Mouse (Mus musculus) MEL (cell line): ENCODE data around the gene Hspg2. TPM values are rescaled to one million over a fixed set of nuclear protein-coding genes. Genes with fewer than 3 reads are reported as not detected.

Experiments
- DNase-seq: peaks from one replicate; pipeline ENCODE4 v3.0.0; 2011; ENCODE audit warnings: low read depth, low spot score
- H3K27ac ChIP-seq: 2 replicates; pipeline ENCODE4 v1.5.1; 2012; ENCODE audit warnings: low read depth, mild to moderate bottlenecking, control low read depth, low read length, moderate library complexity; ENCODE audit not compliant: control insufficient read depth
- H3K27me3 ChIP-seq, 2 experiments: fragments of 150-350 bp in 1 of 2; sonication (generic) in 1 of 2; 2 replicates each; pipeline ENCODE4 v1.6.1; 2012; ENCODE audit warnings: low read length in 2 of 2, mild to moderate bottlenecking in 2 of 2, improper control_type of control experiment in 1 of 2, moderate library complexity in 1 of 2; ENCODE audit not compliant: insufficient read depth in 2 of 2, control insufficient read depth in 1 of 2
- H3K36me3 ChIP-seq, 2 experiments: 2 replicates each; pipeline ENCODE4 v1.6.1; 2012 to 2014; ENCODE audit warnings: low read length in 2 of 2, improper control_type of control experiment in 1 of 2, inconsistent platforms in 1 of 2, mild to moderate bottlenecking in 1 of 2; ENCODE audit not compliant: insufficient read depth in 2 of 2, control insufficient read depth in 1 of 2
- H3K4me1 ChIP-seq, 2 experiments: fragments of 150-350 bp in 1 of 2; sonication (generic) in 1 of 2; 2 replicates each; pipeline ENCODE4 v1.6.1; 2012; ENCODE audit warnings: low read length in 2 of 2, improper control_type of control experiment in 1 of 2, mild to moderate bottlenecking in 1 of 2; ENCODE audit not compliant: insufficient read depth in 2 of 2, control insufficient read depth in 1 of 2
- H3K4me3 ChIP-seq, 2 experiments: fragments of 150-350 bp in 1 of 2; sonication (generic) in 1 of 2; 2 replicates each; pipeline ENCODE4 v1.5.1; 2012; ENCODE audit warnings: low read depth in 2 of 2, low read length in 2 of 2, mild to moderate bottlenecking in 2 of 2, moderate library complexity in 2 of 2, control low read depth in 1 of 2, improper control_type of control experiment in 1 of 2; ENCODE audit not compliant: control insufficient read depth in 1 of 2, insufficient read depth in 1 of 2
- H3K79me2 ChIP-seq: 2 replicates; pipeline ENCODE4 v1.6.1; 2012; ENCODE audit warnings: mild to moderate bottlenecking, low read length, moderate library complexity; ENCODE audit not compliant: control insufficient read depth, poor library complexity, insufficient read depth
- H3K9ac ChIP-seq: 2 replicates; pipeline ENCODE4 v1.6.1; 2012; ENCODE audit warnings: low read depth, mild to moderate bottlenecking, control low read depth, low read length, moderate library complexity; ENCODE audit not compliant: control insufficient read depth, poor library complexity, severe bottlenecking
- H3K9me3 ChIP-seq: fragments of 150-350 bp; sonication (generic); replicated peaks from 2 replicates; pipeline ENCODE4 v1.6.1; 2012; ENCODE audit warnings: mild to moderate bottlenecking, low read length, improper control_type of control experiment, moderate library complexity; ENCODE audit not compliant: insufficient read depth
- BHLHE40 ChIP-seq: IDR thresholded peaks from 2 replicates; pipeline ENCODE4 v1.6.1; 2012; ENCODE audit warnings: low read depth, mild to moderate bottlenecking, inconsistent platforms, low read length, improper control_type of control experiment, borderline replicate concordance
- CHD2 ChIP-seq: IDR thresholded peaks from 2 replicates; pipeline ENCODE4 v1.6.1; 2011; ENCODE audit warnings: low read length, improper control_type of control experiment
- ELF1 ChIP-seq: IDR thresholded peaks from 2 replicates; pipeline ENCODE4 v1.6.1; 2014; ENCODE audit warnings: low read depth, mild to moderate bottlenecking, inconsistent platforms, low read length, improper control_type of control experiment, moderate library complexity
- GABPA ChIP-seq: IDR thresholded peaks from 2 replicates; pipeline ENCODE4 v1.6.1; 2012; ENCODE audit warnings: low read depth, mild to moderate bottlenecking, inconsistent platforms, low read length, improper control_type of control experiment, moderate library complexity
- MYB ChIP-seq: IDR thresholded peaks from 2 replicates; pipeline ENCODE4 v1.6.1; 2011; ENCODE audit warnings: mild to moderate bottlenecking, low read depth, low read length, improper control_type of control experiment
- MYC ChIP-seq: IDR thresholded peaks from 2 replicates; pipeline ENCODE4 v1.6.1; 2011; ENCODE audit warnings: low read depth, mild to moderate bottlenecking, low read length, improper control_type of control experiment, moderate library complexity
- POLR2AphosphoS5 ChIP-seq: IDR thresholded peaks from 2 replicates; pipeline ENCODE4 v1.6.1; 2012; ENCODE audit warnings: low read depth, borderline replicate concordance, mild to moderate bottlenecking, inconsistent platforms, low read length, moderate library complexity, mixed read lengths
- RAD21 ChIP-seq: IDR thresholded peaks from 2 replicates; pipeline ENCODE4 v1.6.1; 2011; ENCODE audit warnings: mild to moderate bottlenecking, low read depth, low read length, improper control_type of control experiment
- RCOR1 ChIP-seq: IDR thresholded peaks from 2 replicates; pipeline ENCODE4 v1.6.1; 2012; ENCODE audit warnings: low read depth, mild to moderate bottlenecking, inconsistent platforms, low read length, improper control_type of control experiment
- SIN3A ChIP-seq: IDR thresholded peaks from 2 replicates; pipeline ENCODE4 v1.6.1; 2012; ENCODE audit warnings: low read length, improper control_type of control experiment, inconsistent platforms
- TAL1 ChIP-seq: IDR thresholded peaks from 2 replicates; pipeline ENCODE4 v1.6.1; 2012; ENCODE audit warnings: mild to moderate bottlenecking, inconsistent platforms, low read length, moderate library complexity, mixed read lengths
- TBP ChIP-seq: IDR thresholded peaks from 2 replicates; pipeline ENCODE4 v1.8.0; 2011; ENCODE audit warnings: low read depth, low read length, improper control_type of control experiment
- TCF12 ChIP-seq: IDR thresholded peaks from 2 replicates; pipeline ENCODE4 v1.6.1; 2014; ENCODE audit warnings: low read depth, mild to moderate bottlenecking, inconsistent platforms, low read length, improper control_type of control experiment, moderate library complexity
- UBTF ChIP-seq: IDR thresholded peaks from 2 replicates; pipeline ENCODE4 v1.6.1; 2012; ENCODE audit warnings: low read depth, mild to moderate bottlenecking, inconsistent platforms, low read length, improper control_type of control experiment, moderate library complexity, borderline replicate concordance; ENCODE audit not compliant: insufficient read depth
- USF1 ChIP-seq: IDR thresholded peaks from 2 replicates; pipeline ENCODE4 v1.6.1; 2014; ENCODE audit warnings: low read depth, mild to moderate bottlenecking, inconsistent platforms, low read length, improper control_type of control experiment, moderate library complexity
- USF2 ChIP-seq, 2 experiments: IDR thresholded peaks; 2 replicates each; pipeline ENCODE4 v1.6.1; 2011 to 2012; ENCODE audit warnings: improper control_type of control experiment in 2 of 2, low read length in 2 of 2, borderline replicate concordance in 1 of 2, inconsistent platforms in 1 of 2, low read depth in 1 of 2, mild to moderate bottlenecking in 1 of 2; ENCODE audit not compliant: insufficient read depth in 1 of 2
- ZC3H11A ChIP-seq: IDR thresholded peaks from 2 replicates; pipeline ENCODE4 v1.6.1; 2012; ENCODE audit warnings: low read depth, mild to moderate bottlenecking, inconsistent platforms, low read length, improper control_type of control experiment
- ZNF384 ChIP-seq: IDR thresholded peaks from 2 replicates; pipeline ENCODE4 v1.6.1; 2012; ENCODE audit warnings: low read depth, mild to moderate bottlenecking, inconsistent platforms, low read length, improper control_type of control experiment
- polyA plus RNA-seq, 2 experiments: library from polyadenylated mRNA; stranded (reverse) in 1 of 2; unstranded in 1 of 2; fragments of >175 nt in 1 of 2; fragments of >200 nt in 1 of 2; gene quantifications; 2 replicates each; pipeline versions ENCODE4 v1.2.1 to v1.2.4; 2012; ENCODE audit warnings: low replicate concordance in 2 of 2, low read depth in 1 of 2; ENCODE audit not compliant: insufficient read length in 2 of 2, insufficient read depth in 1 of 2, missing spikeins in 1 of 2
- total RNA-seq: library from RNA; depleted of rRNA; stranded (reverse); fragments of 300-350 nt; gene quantifications from 2 replicates; pipeline ENCODE4 v1.2.3, GENCODE M21; 2012

Gene Hspg2
- total and polyA plus RNA-seq, 3 experiments, result 0.04 TPM; not detected in 1

DNA sequence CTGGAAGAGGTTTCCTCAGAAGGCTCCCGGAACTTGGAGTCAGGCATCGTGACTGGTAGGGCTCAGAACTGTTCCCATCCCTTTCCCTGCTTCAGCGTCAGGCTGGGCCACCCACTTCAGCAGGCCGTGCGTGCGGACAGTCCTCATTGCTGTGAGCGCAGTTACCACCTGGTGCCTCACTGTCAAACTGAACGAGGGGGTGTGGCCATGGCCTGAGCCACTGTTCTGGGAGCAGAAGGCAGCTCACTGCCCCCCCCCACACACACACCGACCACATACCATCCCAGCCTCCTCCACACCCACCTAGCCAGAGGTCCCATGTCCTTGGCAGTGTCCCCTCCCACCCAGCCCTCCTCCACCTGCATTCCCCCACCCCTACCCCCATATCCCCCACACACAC is 101.3 kb downstream of the Hspg2 start:
- TF ChIP-seq ELF1 (no peak), GABPA (no peak), POLR2AphosphoS5 (no peak), UBTF (no peak), USF1 (no peak), CHD2 (no peak), RAD21 (no peak), BHLHE40 (no peak), SIN3A (no peak), TBP (no peak)
- TF ChIP-seq, all 39 proteins: peak for 0
- no peaks in the 10 kb centered on the region for H3K4me1 ChIP-seq
- H3K4me3 ChIP-seq, result no peak overlapping the region
- no peak for DNase-seq
- H3K27ac ChIP-seq, result no peak overlapping the region
- H3K9ac ChIP-seq, result no peak overlapping the region
- H3K79me2 ChIP-seq, result no peaks in the 10 kb centered on the region
- no peaks in the 10 kb centered on the region for H3K36me3 ChIP-seq
- no peaks in the 10 kb centered on the region for H3K27me3 ChIP-seq
- no peaks in the 10 kb centered on the region for H3K9me3 ChIP-seq

DNA sequence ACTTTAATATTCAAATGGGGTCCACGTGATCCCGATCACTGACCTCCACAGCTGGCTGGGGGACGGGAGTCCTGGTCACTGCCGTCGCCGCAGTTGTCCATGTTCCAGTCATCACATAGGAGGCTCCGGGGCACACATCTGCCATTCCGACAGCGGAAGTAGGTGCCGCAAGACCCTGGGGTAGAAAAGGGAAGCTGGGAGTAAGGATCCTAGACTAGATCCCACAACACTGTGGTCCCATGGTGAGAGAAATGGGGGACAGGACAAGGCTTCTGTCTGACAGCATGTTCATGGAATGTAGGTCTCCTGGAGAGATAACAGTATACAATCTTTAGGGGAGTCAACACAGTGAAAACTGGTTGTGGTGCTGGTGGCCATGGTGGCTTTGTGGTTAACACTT is 105.9 kb downstream of the Hspg2 start, which contains the start of gene Ldlrad2:
Ldlrad2 (minus strand) TSS at position 101 of the 400 bp plus-strand sequence.
- H3K9me3 ChIP-seq, result no peaks in the 10 kb centered on the region
- no peaks in the 10 kb centered on the region; a peak in 1 of 4 replicates for H3K27me3 ChIP-seq
- no peak for DNase-seq
- no peak for TF ChIP-seq ZNF384
- no peak for TF ChIP-seq MYC
- no peak for TF ChIP-seq TAL1
- TF ChIP-seq USF2 (IDR thresholded peaks at IDR 0.05; ENCODE audit: borderline replicate concordance in 1 of 2, insufficient read depth in 1 of 2, low read depth in 1 of 2, low read length in 2 of 2), result no peak
- no peak for TF ChIP-seq ZC3H11A
- no peak for TF ChIP-seq ELF1
- TF ChIP-seq TCF12, result no peak
- TF ChIP-seq RCOR1, result no peak
- TF ChIP-seq MYB, result no peak
- no peaks in the 10 kb centered on the region for H3K36me3 ChIP-seq
- H3K4me3 ChIP-seq, result no peak within 1 kb of the TSS
- no peak within 1 kb of the TSS for H3K9ac ChIP-seq
- H3K79me2 ChIP-seq, result no peaks in the 10 kb centered on the region
- H3K27ac ChIP-seq, result no peak within 1 kb of the TSS
- no peaks in the 10 kb centered on the region for H3K4me1 ChIP-seq
